Mouse (Mus musculus) MEL-GATA-1-ER (cell line): ENCODE measurements around the gene Tmem189.

Experiments
- DNase-seq: peaks from one replicate; pipeline ENCODE4 v3.0.0-alpha.2; 2012; ENCODE audit warnings: low read depth; ENCODE audit errors: extremely low read depth

The Tmem189 gene

DNA sequence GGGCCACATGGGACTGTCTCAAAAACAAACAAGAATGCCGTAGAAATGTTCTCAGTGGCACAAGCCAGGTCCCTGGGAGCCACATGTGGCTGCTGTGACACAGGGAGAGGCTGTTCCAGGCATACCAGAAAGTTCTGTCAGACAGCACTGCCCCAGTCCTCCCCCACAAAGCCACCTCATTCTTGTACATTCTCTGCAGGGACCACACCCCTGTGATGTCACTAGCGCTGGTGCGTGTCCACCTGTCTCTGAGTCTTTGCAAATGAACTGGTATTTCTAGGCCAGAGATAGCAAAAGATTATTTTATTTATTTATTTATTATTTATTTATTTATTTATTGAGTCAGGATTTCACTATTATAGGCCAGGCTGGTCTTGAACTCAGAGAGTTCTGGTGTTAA, 5.9 kb downstream of the Tmem189 start:
- no peak for DNase-seq

- peak; percentile 66 for DNase-seq
Observed at GRCm38 (mm10) chr2:167680657-167681056, 9.0 kb downstream of the Tmem189 start.

DNA sequence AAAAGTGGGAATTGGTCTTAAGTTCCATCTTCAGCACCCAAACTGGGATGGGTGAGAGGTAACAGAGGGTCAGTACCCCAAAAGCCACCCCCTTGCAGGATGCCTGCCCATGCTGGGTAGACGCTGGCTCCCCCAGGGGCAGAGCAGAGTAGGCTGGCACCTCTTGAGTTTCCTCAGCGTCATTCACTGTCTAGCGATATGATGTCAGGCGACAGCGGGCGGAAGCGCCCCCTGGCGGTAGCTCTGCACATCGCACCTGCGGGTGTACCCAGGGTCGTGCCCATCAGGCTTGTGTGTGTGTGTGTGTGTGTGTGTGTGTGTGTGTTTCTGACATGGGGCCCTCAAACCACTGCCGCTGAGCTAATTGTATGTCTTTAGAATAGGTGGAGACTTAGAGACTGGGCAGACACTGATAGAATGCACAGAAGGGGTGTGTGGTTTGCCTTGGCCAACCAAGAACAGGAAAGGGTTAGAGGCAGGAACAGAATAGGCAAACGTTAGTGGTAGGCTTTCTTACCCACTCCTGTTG, 9.7 kb downstream of the Tmem189 start:
- peak; percentile 61 for DNase-seq

- no peak for DNase-seq
Observed at GRCm38 (mm10) chr2:167678600-167678999, 11.0 kb downstream of the Tmem189 start.

DNA sequence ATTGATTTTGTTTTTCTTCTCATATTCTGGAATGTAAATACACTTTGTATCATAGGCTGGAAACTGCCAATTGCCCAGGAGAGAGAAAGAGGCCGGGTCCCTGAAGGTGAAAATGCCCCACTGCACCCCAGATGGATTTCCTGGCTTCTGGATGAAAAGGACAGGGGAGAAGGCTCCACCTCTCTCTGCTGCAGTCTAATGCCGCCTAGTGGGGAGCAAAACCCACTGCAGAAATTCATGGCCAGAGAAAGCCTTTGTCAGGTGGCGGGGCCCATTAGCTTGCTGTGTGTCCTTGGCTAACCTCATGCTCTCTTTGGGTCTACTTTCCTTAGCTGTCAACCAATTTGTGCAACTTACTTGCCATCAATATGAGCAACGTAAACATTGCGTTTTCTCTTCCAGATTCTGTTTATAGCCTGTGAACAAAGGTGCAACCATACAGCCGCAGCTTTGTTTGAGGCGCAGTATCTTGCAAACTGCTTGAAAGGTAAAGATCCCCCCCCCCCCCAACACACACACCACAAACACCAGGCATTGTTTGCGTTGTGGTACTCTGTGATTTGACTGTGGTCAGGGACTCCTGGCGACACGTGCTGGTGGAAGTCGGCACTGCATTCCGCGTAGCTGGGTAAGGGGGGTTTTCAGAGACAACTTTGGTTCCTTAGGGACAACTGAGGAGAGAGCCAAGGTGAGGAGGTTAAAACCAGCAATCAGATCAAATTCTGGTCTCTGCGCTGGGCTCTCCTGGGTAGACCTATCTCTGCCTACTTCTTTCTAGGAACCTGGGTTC, 14.3 kb downstream of the Tmem189 start:
- no peak for DNase-seq

- DNase-seq = peak; percentile 64
Observed at GRCm38 (mm10) chr2:167672212-167672685, 17.4 kb downstream of the Tmem189 start.

DNA sequence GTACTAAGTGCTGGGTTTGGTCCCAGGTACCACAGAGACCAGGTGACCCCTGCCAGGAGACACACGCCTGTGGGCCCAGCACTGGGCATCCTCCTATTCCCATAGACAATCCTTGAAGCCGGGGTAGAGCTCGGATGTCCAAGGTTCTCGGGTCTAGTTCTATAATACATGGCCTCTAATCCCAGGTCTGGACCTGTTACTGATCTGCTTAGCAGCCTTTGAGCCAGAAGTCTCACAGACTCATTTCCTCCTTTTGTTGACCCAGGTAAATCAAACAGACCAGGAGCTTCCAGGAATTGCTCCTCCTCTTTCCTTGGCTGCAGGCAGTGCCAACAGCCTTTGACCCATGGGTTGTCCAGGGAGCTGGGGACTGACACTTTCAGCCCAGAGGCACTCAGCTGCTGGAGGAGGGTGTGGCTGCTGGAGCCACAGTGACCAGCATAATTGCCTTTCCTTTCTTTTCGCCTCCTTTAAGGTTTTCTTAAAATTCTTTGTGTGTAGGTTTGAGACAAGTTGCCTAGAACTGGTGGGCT, 18.5 kb downstream of the Tmem189 start:
- no peak for DNase-seq

GRCm38 (mm10) chr2:167669398-167669797, 20.2 kb downstream of the Tmem189 start:
- DNase-seq = no peak

GRCm38 (mm10) chr2:167668426-167668825, 21.2 kb downstream of the Tmem189 start:
- no peak for DNase-seq

GRCm38 (mm10) chr2:167665972-167666713, 23.5 kb downstream of the Tmem189 start:
- no peak for DNase-seq

DNA sequence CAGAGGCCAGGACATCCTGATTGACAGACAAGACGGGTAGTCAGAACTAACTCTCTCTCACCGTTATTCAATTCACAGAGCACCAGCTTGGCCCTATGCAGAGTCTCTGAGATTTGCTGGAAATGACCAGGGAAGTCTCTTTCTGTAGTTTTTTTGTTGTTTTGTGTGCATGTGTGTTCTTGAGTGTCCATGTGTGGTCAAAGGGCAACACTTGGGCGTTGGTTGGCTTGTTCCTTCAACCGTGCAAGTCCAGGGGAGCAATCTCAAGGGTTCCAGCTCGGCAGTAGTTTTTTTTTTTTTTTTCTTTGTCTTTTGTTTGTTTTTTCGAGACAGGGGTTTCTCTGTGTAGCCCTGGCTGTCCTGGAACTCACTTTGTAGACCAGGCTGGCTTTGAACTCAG, 26.9 kb downstream of the Tmem189 start:
- DNase-seq = no peak

DNA sequence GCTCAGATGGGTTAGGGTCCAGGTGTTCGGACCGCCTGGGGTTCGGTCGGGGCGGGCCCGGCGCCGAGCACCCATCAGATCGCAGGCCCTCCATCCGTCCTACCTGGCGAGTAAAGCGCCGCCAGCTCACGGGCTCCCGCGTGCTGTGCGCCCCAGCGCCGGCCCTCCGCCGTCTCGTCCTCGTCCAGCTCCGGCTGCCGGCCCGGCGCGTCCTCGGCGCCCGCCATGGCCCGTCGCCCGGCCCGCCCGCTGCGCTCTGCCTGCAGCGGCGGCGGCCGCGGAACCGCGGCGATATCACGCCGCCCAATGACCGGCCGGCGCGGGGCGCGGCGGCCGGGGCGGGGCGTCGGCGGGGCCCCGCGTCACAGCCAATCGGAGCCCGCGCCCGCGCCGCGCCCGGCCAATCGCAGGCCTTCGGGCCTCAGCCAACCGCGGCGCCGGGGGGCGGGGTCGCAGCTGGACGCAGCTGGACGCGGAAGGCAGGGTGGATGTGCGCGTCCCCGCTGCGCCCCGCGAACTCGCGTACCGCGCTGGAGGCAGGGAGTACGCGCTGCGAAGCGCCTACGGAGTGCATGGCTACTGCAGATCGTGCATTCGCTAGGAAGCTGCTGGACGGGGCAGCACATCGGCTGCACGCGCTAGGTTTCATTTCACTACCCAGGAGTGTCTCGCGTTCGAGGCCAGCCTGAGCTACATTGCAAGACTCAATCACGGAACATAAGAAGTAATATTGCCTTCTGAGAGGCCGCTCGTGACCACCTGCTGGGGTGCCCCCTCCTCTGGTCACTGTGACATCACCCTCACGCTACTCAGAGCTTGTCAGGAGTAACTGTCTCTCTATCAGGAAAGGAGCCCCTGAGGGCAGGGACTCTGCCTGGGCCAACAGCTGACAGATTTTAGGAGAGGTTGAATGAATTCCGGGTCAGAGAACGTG, 28.1 kb downstream of the Tmem189 start, which contains the start of gene Gm20431:
Gene Gm20431 (minus strand): TSS at position 227 of the 934 bp plus-strand sequence.
- DNase-seq = peak; percentile 67

- no peak for DNase-seq
Observed at GRCm38 (mm10) chr2:167660611-167660971, 29.0 kb downstream of the Tmem189 start.

DNA sequence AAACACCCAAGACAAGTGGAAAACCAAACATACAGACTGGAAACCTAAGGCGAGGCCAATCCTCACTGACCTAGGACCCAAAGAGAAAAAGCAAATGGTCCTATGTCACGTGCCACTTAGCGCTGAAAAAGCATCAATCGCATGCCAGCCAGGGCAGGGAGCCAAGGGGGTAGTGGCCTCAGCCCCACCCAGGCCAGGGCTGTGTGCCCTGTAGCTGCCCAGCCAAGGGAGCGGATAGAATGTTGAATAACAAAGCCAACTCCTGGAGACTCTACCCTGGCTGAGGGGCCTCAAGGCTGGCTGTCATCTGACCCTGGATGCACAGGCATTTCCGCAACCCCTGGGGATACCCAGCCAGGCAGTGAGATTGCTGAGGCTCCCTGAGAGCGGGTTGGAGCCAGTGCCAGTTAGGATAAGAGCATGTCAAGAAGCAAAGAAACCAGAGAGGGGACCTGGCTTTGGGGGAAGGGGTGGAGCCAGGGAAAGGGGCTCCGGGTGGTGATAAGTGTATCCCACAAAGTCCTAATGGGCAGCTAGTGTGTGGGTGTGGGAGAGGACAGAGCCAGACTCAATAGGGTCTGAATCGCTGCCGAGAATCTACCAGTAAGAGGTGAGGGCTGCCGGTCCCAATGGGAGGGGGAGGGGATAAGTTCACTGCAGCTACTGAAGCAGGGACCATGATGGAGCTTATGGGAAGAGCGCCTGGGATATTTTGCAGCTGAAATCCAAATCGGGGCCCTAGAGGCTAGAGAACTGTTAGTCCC, 29.6 kb downstream of the Tmem189 start:
- no peak for DNase-seq

DNA sequence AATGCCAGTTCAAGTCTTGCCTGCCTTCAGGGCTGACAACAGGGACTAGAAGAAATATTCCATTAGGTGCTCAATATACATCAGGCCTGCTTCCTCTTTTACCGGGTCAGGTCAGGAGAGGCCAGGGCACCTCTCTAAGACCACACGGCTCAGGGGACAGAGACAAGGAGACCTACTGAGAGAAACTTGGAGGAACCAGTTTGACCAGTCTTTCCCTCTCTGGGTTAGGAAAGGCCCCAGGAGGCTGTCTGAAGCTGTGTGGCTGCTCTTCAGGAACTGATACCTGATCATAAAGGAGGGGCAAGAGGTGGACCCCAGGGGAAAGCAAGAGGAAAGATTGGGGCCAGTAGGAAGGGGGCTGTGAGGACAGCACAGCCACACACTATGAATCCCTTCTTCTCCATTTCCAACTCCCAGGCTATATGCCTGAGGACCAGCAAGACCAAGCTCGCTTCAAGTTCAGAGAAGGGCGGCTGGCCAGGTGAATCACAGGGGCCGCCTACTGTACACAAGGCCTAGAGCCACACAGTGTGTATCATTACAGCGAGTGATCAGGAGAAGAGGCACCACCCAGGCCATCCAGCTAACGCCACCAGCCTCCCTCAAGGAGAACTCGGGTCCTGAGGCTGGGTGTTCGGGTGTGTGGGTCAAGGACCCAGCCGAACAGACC, 30.3 kb downstream of the Tmem189 start:
- no peak for DNase-seq

GRCm38 (mm10) chr2:167658712-167659111, 30.9 kb downstream of the Tmem189 start:
- DNase-seq = no peak

GRCm38 (mm10) chr2:167657973-167658372, 31.6 kb downstream of the Tmem189 start:
- no peak for DNase-seq

GRCm38 (mm10) chr2:167656629-167657478, 32.8 kb downstream of the Tmem189 start:
- DNase-seq = no peak
